Mouse (Mus musculus): Measurements from ENCODE around the gene Tmod2.

Gene Tmod2

DNA sequence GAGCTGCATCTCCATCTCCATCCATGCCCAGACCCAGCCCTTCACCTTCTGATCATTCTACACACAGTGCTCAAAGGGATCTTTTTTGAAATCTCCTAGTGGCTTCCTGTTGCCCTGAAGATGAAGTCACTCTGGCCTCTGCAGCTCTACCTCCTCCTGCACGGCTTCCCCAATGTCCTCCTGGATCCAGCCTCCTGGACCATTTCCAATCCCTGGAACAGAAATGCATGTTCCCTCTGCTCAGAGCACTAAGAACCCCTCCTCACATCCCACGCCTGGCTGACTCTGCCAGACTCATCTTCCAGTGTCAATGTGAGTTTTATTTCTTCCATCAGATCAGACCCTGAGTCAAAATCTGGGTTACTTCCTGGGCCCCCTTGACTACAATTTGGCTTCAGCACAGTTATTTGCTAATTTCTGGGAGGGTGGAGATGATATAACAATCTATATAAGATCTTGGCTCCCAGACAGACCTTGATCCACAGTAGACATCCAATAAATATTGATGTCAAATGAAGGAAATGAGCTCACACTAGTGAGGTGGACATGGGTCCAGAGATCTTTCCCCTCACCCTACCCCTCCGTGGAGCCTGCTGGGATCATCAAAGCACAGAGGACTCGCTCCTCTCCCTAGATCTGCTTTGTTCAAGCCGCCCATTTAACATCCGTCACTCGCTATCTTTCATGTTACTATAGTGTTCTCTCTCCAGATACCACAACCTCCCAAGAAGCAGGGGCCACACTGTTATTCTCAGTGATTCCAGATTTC, 10.8 kb downstream of the Tmod2 start:
- DNase-seq (ENCODE audit: low read depth, low spot score), result no peak

DNA sequence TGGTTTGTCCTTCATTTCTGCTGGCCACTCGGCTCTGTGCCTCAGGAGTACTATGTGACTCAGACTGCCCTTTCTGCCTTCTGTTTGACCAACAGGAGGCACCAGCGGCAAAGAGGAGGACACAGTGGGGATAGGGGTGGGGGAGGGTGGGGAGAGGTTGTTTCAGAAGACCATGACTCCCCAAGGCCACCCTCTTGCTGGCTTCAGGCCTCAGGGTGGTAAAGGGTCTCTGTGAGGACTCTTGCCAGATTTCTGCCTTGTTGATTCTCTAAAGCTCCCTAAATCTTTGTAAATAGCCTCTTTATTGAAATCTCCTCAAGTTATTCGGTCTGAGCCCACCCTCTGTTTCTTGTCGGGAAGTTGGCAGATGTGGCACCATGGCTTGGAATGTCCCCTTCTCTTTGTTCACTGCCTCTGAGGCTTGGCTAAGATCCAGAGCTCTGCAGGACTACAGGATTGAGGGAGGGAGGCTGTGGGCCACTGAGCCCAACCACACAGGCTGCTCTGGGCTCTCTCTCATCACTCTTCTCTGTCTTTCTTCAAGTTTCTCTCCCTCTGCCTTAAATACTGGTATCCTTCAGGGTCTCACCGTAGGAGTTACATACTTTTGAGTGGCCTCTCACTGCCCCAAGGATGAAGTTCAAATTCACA, 11.8 kb downstream of the Tmod2 start:
- DNase-seq (ENCODE audit: low read depth, low spot score), result no peak

DNA sequence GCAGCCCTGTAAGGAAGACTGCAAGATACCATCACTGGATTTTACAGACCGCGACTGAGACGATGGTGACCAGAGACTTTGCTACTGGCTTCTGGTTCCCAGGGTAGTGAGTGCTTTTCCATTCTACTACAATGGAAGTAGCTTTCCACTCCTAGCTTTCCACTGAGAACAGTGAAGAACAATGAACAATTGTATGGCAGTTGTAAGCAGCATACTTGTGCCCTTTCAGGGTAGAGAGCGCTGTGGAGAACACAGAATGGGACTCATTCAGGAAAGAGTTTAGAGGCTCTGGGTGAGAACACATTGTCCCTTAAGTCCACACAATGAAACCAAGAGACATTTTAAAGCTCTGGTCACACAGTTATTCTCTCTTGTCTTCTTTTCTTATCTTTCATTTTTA, 13.5 kb downstream of the Tmod2 start:
- no peak for DNase-seq (ENCODE audit: low read depth, low spot score)

DNA sequence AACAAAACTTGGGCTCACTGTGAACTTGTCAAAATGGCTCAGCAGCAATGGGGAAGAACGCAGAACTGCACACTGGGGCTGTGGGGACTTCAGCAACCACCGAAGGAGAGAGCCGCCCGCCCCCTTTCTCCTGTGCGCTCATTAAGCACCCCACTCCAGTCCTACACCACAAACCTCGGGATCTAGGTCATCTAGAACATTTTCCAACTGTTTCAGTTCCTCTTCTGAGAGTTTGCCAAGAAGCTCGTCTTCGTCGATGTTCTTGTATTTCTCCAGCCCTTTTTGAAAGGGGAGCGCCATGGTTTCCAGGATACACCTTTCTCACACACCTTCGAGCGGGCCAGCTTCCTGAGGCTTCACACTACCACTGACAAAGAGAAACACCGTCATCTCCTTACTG, 14.1 kb downstream of the Tmod2 start:
- DNase-seq (ENCODE audit: low read depth, low spot score), result no peak

DNA sequence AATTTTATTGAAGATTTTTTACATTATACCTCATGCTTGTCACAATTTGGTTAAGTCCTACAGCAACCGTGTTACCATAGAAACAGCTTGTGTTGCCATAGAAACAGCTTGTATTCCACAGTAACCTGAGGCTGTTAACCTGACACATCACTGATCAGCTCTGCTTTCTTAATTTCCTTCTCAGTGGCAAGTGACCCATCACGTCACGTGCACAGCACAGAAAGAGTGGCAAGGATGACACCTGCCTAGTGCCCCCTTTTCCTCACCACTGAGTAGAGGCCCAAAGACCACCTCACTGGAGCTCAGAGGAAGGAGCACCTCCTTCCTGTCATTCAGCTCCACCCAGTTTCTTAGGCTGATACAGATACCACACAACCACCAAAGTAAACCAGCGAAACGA, 17.6 kb downstream of the Tmod2 start:
- DNase-seq (ENCODE audit: low read depth, low spot score), result peak; percentile 12

DNA sequence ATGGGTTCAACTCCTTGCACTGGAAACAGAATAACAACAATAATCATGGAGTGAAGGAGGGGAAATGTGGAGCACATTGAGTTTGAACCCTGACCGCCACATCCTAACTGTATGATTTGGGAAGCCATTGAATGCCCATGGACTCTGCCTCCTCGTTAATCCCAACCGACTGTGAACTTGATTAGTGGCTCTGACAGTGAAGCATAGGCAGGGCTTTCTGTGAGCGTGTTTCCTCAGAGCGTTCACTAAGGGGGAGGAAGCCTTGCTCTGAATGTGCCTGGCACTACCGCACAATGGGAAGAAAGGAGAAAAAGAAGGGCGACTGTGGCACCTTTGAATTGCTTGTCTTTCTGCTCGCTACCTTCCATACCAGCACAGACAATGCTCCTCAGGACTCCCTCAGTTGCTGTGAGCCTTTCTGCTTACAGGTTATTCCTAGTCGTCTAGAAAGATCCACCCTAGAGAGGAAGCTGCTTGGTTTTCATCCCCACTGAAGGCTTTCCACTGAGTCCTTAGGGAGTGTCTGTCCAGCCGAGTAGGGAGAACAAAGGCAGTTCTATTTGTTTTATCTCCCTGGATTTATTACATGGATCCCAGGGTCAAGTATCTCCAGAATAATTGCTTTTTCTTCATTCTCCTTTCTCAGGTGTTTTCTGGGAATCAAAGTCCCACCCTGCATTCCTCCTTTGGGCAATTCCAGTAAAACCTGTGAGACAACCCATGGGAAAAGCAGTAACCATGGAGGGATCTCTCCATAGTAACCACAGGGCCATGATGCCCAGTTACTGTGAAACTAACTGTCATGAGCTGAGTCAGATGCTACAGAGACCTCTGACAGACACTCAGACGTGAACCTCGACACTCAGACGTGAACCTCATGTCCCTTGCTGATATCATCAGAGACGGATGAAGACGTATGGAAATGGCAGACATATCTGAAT, 21.0 kb downstream of the Tmod2 start:
- DNase-seq (ENCODE audit: low read depth, low spot score), result no peak

DNA sequence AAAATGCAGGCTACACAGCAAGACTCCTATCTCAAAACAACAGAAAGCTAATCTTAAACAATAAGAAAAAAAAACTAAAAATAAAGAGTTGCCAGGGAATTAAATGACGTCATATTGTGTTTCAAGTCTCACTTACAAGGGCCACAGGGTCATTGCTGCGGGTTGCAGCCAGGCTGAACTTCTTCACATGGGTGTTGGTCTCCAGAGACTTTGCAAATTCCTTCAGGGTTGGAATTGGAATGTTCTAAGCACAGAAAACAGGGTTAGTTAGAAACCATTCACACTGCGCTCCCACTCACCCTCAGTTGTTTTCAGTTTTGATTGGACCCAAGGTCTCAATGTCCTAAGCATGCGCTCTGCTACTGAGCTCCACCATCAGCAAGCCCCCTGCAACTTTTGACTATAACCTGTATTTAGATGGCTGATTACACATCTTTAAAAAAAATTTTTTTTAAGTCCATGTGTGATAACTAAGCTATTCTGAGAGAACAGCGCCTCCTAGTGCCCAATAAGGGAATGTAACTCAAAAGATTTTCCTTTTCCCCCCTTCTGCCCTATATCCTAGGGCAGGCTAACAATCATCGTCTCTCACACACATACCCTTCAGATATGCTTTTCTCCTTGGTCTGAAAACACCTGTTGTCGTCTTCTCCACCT, 29.3 kb downstream of the Tmod2 start:
- DNase-seq (ENCODE audit: low read depth, low spot score), result peak; percentile 75

DNA sequence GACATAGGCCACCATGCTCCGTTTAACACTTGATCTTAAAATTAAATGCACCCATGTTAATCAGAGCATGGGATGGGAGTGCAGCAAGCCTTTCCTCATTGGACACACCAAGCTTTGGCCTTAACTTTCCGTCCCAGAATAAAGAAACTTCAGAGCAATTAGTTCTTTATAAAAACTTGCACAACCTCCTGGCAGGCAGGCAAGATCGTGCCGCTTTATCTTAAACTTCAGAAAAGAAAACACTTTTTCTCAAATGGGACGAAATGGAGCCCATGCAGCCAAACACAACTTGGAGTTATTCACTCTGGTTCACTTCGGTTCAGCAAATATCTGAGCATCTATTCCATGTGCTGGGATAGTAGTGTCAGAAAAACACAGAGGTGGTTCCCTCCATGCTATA, 31.8 kb downstream of the Tmod2 start:
- DNase-seq (ENCODE audit: low read depth, low spot score), result no peak

DNA sequence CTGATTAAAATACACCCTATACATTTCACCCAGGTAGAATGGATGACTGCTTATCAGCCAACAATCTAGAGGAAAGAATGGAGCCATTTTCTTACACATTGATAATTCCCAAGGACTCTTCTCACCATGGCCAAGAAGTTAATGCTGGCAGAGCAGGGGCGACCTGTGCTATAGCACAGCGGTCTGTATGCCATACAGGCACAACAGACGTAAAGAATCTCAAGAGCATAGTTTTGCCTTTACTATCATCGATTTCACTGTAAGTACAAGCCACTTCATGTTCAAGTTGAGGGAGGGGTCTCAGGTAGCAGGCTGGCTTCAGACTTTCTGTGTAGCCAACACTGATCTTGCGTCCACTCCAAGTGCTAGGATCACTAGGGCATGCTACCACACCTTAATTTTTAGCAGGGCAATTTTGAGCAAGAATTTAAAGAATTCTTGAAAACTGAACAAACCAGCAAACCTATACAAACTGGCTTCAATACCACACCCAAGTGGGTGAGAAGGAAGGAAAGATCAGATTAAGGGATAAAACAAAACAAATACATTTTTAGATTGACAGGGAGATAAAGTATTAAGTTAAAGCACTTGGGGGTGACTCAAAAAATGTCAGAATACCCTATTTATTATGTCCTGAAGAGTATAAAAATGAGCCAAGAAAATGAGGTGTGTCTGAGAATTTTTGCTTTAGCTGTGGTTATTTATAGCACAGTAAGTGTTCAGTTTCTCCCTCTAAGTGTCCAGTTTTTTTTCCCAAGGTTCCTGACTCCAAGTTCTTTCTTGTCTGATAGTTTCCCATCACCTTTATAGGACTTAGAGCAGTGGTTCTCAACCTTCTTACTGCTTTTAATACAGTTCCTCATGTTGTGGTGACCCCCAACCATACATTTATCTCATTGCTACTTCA, 39.8 kb downstream of the Tmod2 start:
- no peak for DNase-seq (ENCODE audit: low read depth, low spot score)

DNA sequence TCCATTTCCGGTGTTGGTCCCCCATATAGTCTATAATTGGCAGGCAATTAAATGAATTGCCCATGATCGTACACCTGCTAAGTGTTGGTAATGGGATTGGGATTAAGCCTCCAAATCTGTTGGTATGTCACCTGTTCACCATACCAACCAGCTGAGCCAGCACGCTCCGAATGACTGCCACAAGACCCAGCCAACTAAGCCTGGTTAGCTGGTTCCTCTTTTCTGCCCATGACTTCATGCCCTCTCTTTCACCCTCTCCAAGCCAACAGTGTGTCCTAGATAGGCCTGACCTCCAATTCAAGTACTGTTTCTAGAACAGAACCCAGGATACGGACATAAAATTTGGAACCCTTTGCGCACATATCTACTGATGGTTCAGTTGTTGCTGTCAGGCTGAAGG, 42.7 kb downstream of the Tmod2 start:
- no peak for DNase-seq (ENCODE audit: low read depth, low spot score)

DNA sequence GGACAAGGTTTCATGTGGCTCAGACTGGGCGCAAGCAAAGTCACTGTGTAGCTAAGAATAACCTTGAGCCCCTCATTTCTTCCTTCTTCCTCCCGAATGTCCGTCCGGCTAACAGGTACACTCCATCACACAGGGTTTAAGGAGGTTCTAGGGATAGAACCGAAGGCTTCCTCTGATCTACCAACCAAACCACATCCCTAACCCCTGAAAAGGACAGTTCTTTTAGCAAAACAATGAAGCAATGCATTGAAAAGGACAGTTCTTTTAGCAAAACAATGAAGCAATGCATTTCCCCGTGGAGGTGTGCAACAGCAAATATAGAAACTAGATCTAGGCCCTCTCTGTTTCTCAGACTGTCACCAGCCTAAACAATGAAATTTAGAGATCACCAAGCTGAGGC, 46.2 kb downstream of the Tmod2 start:
- DNase-seq (ENCODE audit: low read depth, low spot score), result no peak

DNA sequence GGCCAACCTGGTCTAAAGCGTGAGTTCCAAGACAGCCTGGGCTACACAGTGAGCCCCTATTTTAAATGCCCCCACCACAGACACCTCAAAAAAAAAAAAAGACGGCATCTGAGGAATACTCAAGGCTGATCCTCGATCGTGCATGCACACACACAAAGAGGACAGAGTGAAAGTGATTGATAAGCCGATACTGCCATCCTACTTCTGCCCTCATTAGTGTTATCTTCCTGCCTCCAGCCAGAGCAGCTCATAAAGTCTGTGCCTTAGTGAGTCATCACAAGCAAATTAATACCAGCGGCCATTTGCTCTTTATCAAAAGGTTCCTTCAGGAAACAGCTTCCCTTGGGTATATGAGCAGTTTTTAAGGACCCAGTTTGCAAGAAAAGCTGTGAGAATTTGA, 47.5 kb downstream of the Tmod2 start:
- DNase-seq (ENCODE audit: low read depth, low spot score), result no peak

DNA sequence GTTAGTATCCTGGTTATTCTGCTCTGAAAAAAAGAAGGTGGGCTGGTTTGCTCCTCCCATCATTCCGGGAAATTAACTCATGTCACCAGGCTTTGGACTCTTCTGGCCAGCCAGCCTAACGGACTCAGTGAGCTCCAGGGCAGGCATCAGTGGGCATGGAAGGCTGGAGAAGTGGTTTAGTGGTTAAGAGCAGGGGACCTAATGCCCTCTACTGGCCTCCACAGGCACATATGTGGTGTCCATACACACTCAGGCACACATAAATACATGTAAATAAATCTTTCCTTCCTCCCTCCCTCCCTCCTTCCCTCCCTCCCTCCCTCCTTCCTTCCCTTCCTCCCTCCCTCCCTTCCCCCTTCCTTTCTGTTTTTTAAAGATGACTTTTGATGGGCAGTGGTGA, 47.9 kb downstream of the Tmod2 start:
- DNase-seq (ENCODE audit: low read depth, low spot score), result no peak

DNA sequence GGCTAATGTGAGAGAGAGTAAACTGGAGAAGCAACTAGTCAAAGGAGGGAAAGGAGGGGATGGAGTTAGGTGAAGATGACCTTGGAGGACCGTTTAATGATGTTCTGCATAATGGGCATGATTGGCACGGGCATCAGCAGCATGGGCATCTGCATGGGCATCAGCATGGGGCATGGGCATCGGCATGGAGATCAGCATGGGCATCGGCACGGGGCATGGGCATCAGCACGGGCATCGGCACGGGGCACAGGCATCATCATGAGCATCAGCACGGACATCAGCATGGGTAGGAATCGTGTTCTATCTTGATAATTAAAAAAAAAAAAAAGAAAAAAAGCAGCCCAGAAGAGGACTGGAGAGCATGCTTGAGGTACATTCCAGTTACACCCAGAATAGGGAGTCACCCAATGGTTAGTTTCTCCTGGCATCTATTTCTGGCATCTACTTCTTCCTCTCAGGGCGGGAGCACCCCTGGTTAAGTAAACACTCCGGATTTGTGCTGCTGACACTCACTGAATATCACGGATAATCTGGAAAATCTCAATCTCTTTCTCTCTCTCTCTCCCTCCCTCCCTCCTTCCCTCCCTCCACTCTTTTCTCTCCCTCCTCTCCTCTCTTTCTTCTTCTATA, 50.0 kb downstream of the Tmod2 start:
- no peak for DNase-seq (ENCODE audit: low read depth, low spot score)

DNA sequence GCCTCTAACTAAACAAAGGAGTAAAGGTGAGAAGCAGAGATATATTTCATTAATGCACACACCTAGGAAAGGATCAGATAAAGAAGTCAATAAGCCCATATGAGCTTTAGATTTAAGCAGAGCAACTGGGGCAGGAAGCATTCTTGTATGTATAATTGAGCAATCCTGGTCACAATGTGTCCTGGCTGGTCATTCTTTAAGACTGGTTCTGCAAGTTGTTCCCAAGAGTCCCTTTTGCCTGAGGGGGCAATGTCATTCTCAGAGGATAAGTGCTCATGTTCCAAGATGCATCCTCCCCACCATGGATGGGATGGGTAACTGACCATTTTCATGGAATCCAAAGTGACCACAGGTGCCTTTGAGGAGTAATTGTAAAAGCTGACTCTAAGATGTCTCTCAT, 50.8 kb downstream of the Tmod2 start:
- no peak for DNase-seq (ENCODE audit: low read depth, low spot score)

DNA sequence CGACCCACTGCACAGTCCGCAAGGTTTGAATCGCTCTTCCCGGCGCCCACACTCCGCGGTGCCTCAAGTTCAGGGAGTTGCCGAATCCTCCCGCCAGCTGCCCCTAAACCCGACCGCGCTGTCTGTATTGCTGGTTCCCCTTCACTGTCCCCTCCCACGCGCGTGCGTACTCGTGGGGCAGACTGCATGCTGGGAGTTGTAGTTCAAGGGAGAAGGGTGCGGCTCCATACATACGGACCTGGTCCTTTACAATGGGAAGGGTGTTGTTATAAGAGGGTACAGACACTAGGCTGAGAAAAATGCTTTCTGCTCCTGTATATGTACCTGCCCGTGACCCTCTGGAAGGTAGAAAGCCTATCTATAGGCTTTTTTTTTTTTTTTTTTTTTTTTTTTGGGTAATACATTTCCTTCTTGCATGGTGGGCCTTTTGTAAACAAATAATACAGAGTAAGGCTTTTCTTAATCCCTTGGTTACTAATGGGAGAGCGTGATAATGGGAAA, 51.6 kb downstream of the Tmod2 start, which contains the start of gene Tmod3:
Gene Tmod3 (minus strand): TSS at position 146 of the 501 bp plus-strand sequence.
- peak; percentile 94 for DNase-seq (ENCODE audit: low read depth, low spot score)

DNA sequence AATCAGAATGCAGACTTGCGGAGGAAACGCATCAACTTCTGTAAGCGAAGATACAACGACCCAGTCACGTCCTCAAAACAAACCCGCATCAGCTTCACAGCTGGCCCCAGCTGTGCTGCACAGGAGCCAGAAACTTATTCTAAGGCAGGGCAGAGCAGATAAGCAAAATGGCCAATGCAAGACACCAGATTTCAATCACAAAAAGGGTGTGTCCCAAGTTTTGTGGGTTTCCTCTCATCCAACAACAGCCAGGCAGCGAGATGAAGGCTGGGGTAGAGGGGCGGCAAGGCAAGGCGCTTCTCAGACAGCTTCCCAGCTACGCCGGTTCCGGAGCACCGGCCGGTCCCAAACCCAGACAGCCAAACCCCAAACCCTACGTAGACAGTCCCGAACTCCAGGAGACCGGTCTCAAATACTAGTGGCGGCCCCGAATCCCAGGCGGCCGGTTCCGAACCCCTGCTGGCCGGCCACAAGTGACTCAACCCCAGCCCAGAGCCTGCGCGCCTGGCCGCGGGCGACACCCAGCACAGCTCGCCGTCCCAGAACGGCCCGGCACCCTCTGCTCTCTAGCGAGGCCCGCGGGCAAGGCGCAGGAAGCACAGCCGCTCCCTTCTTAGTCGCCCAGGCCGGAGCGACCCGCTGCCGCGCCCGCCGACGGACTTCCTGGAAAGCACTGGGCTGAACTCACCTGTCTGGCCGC, 52.2 kb downstream of the Tmod2 start:
- DNase-seq (ENCODE audit: low read depth, low spot score), result peak; percentile 66

DNA sequence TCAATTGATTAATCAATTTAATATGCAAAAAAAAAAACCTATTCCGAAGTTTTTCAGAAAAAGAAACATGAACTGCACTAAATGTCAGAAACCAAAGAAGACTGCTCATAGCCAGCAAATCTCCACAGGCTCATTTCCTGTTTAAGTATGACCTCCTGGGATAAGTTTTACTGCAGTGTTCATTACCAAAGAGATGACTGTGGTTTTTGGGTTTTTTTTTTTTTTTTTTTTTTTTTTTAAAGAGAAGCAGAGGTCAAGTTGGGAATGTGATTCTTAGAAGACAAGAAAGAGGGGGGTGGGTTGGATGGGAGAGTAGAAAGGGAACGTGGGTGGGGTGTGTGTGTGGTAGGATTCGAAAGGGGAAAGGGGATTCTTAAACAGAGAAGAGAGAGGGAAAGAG, 52.8 kb downstream of the Tmod2 start:
- peak; percentile 60 for DNase-seq (ENCODE audit: low read depth, low spot score)

DNA sequence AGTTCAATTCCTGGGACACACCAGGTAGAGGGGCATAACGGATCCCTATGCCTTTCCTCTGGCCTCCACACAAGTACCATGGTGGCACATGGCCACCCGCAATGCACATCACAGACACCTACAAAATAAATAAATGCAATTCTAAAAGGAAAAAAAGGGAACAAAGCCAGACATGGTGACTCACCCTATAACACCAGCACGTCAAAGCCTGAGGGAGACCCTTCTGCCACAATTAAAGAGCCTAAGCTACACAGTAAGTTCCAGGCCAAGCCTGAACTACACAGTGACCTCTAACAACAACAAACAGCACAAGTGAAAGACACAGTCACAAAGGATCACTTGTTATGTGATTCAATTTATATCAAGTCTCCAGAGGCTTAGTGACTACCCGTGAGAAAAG, 57.4 kb downstream of the Tmod2 start:
- DNase-seq (ENCODE audit: low read depth, low spot score), result peak; percentile 37

All from 3T3-L1 (cell line).